Mouse (Mus musculus) kidney, postnatal 10 days (tissue): ENCODE results near the gene Col6a3.

Experiments
- DNase-seq: peaks from one replicate; pipeline ENCODE4 v3.0.0; 2021; ENCODE audit warnings: mixed read lengths

The Col6a3 gene

DNA sequence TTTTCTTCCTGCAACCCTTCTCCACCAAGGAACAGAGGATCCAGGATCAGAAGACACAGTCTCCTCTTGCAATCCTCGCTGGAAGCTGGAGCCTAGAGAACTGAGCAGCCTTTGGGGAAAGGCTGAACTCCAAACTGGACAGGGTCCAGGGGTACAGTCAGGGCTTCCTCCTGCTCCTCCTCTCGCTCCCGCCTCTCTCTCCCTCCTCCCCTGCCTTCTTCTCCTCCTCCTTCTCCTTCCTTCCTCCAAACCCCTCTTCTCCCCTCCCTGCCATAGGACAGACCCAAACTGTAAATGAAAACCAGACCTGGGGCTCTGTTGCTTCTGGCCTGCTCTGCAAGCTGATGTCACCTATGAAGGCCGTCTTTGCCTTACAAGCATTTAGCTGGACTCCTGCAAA lies at the start of gene Col6a3:
TSS of gene Col6a3 (minus strand) at position 136 of the 400 bp plus-strand sequence.
- DNase-seq = peak; percentile 81

DNA sequence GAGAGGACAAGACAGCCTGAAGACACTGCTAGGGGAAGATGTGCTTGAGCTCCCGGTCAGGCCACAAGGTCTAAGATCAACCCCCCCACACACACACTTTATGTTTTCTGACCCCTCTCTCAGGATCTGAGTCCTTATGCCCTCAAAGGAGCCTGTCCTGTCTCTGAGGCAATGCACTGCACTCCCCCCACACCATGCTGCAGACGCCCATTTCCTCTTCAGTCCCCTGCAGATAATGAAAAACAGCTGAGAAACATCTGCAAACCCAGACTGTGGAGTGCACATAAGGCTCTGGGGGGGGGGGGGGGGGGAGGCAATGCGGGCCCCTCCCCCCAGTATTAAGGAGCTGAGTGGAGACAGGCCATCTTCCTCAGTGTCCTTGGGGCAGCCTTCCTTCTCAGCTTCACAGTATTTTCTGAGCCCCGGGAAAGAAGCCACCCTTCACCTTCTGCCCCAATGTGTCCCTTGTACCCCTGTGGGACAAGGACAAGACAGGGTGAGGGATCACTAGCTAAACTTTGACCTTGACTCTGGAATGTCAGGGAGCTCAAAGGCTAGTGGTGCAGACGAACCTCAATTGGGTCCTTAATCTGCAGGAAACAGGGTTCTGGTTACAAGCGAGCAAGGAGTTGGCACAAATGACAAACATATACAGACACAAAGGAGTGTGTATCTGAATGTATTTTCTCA lies 42.1 kb upstream of the Col6a3 start:
- DNase-seq = peak; percentile 44

DNA sequence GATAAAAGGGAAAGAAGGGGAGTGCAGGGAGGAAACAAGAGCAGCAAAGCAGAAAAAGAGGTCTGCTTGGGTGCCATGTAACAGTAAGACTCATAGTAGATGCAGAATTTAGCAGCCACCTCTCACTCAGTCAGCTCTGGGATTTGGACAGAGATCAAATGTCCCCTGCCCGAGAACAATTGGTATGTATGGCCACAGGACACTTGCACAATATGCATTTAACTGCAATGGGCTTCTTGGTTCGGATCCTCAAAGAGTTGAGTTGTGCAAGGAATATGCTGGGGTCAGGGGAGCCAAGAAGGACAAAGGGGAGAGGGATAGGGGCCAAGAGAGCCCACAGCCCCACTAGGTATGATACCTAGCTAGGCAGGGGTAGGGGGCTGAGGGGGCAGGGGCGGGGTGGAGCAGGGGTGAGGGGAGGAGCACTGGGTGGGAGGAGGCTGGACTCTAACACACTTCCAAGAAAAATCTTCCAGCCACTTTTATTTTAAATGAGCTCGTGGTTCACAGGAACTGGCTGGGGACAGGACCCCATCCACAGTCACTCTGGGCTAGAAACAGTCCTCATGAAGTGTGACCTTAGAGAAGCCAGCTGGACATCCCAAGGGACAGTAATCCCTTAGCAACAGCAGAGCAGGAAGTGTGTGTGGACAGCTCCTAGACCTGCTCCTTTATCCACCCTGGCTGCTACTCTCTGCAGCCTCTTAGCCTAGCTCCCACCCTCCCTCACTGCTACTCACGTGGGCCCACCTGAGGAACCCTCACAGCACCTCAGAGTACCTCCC lies 32.9 kb upstream of the Col6a3 start:
- DNase-seq = no peak

DNA sequence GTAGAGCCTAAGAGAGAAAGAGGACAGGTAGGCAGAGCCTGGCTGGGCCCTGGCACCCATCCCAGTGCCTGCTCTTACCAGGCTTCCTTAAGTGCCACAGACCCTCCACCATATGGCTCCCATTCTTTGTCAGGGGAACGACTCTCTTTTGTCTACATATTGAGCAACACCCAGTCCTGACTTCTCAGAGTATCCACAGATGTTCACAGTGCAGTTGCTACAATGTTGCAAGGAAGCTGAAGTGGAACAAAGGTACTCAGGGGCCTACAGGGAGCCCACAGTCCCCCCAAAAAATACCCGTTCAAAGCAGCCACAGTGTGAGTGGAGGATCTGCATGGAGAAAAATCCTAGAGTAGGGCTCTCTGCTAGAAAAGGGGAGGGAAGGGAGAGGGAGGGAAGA lies 32.2 kb upstream of the Col6a3 start:
- no peak for DNase-seq

DNA sequence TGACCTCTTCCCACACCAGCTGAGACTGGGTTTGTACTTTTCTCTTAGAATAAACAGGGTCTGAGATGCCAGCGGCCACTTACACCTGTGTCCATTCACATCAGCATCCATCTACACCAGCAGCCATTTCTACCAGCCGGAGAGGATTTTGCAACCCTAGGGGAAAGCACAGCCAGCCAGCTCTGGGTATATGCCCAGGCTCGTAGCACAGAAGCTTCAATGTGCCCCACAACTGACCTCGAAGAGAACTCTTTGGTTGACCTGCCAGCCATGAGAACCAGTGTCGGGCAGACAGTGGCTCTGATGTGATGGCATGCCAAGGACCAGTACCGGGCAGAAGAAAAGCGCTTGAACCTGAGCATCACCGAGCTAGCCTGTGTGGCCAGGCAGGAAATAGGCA lies 31.6 kb upstream of the Col6a3 start:
- DNase-seq = no peak

DNA sequence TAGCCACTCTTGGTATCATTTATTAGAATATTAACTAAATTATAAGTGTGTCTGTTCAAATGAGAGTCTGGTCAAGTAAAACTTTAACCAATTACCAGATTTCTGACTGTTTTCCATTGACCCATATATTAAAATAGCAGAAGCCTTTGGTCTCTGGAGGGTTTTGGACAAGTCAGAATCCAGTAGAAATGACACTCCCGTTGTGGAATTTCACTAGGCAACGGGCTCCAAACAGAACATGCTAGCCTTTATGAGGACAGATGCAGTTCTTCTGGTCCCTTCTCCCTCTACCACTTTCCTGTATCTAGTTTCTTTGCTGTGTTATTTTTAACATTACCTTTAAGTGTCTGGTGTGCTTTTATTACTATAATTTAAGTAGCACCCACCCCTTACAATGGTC lies 26.8 kb upstream of the Col6a3 start:
- no peak for DNase-seq

DNA sequence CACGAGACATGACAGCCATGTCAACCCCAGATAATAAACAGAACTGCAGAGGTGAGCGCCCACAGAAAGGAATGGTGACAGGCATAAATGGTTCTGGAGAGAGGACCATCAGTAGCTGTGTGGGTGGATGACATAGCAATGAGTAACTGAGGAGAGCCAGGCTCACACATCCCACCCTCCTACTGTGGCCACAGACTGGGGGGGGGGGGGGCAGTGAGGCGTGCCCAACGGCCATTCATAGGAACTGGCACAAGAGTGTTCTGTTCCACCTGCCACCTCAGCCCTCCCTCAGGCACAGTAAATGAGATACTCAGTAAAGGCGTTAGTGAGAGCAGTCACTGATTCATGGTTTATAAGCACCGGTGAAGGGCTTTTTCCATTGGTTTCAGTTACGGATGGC lies 23.0 kb upstream of the Col6a3 start:
- DNase-seq = no peak

DNA sequence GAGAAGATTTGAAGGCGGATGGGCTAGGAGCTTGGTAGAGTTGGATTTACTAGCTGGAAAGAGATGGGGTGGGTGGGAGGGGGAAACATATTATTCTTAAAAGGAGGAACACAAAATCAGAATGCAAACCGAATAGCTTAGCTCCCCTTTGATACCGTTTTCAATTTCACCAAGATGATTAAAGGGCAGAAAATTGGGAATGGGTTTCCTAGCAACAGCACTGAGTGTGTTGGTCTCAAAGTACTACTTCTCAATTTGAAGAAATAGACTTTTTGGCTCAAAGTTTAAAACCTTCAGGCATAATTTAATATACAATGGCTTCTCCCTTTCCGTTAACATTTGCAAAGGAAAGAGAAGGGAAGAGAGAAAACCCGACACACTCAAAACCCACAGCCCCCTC lies 12.1 kb upstream of the Col6a3 start:
- DNase-seq = no peak

DNA sequence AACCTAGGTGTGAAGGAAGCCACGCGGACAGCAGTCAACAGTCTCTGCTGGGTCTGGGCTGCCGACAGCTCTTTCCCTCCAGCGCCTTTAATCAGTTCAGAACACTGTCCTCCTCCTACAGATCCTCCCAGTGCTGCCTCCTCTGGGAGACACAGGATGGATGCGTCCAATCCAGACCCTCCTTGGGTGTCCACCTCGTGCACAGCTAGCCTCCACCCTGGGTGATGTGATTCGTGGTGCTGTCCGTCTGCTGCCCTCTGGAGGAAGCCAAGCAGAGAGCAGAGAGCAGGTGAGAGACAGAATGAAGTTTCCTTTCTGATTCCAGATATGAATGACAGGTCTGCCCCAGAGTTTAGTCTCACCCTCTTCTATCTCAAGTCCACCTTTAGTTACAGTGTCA lies 6.1 kb upstream of the Col6a3 start:
- peak; percentile 44 for DNase-seq

DNA sequence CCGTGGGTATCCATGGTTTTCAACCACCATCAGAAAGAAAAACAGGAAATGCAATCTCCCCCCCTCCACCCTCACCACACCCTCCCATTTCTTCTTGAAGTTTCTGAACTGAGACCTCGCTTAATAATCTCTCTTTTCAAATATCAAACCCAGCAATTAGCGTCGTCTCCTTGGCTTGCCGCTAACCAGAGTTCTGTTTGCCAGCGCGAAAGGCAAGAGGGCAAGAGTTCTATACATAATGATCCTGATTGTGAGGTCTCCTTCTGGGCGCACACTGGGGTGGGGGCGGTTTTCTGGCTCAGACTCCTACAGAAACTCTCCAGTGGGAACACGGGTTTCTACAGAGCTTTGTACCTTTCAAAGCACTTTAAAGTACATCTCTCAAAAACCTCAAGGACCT lies 1.4 kb upstream of the Col6a3 start:
- DNase-seq = no peak

DNA sequence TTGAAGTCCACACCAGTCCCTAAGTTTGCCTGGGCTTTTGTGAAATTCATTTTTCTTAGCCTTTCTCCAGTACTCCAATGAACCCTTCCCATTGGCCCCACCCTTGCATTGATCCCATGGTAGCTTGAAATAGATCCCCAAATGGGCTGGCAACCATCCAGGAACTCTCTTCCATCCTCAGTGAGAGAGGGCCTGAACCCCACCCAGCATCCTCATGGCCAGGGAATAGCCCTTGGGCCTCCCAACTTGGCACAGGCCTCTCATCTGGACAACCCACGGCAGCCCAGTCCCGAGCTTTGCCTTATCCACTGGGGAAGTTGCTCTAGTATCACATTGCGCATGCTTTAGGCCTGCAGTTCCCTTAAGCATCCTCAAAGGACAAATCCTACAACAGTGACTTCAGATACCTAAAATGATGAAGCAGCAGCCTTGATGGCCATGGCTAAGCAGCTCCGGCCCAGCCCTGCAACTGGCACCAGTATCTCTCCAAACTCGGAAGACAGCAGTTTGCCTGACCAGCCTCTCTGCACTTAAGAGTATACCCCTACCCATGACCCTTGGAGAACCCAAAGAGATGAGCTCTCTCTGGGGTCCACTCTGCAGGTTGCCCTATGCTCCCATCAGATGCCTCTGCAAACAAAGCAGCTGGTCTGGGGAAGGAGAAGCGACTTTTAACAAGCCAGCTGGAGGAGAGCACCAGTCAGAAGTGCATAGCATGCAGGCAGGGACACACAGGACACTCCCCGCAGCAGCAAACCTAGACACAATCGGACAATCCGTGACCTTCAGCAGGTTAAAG lies 783 bp downstream of the Col6a3 start:
- peak; percentile 23 for DNase-seq

DNA sequence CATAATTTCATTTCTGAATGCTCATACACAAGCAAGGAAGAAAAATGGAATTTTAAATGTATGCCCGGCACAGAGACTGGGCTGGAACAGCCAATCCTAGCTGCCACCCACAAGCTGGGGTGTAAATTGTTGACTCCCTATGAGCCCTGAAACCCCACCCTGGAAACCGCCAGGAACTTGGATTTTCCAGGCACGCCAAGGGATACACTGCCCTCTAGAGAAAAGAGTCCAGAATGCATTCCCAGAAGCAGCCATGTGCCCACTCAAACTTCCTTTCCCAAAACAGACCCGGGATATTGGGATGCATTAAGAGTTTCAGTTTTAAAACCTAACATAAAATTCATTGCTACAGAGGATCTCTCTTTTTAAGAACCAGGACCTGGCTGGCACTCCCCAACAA lies 3.5 kb downstream of the Col6a3 start:
- DNase-seq = peak; percentile 62

DNA sequence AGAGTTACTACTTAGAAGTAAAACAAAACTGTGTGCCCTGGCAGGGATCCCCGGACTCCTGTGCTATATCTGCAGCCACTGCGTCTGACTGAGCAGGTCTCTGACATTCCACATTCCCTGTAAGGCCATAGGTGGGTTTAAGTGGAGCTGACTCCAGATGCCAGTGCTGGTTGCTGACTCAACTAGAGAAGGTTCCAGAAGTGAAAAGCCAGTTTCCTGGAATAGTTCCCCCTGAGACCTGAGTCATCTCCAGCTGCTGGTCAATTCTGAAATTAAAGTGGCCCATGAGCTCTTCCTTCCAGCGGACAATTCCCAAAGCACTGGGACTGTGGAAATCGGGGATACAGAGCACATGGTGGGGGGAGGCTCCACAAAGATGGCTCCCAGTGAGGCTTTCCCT lies 5.1 kb downstream of the Col6a3 start:
- DNase-seq = no peak

DNA sequence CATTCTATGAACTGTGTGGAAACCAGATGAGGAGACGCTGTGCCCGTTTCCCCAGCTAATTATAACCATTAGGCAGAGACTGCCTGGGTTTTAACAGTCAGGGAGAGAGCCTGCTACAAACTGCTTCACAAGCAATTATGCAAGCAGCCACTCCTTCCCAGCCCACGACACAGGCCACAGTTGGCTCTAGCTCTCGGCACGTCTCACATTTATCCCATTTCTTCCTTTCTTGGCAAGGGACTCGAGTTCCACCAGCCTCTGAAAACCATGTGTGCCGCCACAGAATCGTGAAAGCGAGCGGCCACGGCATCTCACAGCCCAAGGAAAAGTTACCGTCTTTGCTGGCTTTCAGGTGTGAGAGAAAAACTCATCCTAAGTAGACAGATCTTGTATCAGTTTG lies 5.5 kb downstream of the Col6a3 start:
- DNase-seq = peak; percentile 37

DNA sequence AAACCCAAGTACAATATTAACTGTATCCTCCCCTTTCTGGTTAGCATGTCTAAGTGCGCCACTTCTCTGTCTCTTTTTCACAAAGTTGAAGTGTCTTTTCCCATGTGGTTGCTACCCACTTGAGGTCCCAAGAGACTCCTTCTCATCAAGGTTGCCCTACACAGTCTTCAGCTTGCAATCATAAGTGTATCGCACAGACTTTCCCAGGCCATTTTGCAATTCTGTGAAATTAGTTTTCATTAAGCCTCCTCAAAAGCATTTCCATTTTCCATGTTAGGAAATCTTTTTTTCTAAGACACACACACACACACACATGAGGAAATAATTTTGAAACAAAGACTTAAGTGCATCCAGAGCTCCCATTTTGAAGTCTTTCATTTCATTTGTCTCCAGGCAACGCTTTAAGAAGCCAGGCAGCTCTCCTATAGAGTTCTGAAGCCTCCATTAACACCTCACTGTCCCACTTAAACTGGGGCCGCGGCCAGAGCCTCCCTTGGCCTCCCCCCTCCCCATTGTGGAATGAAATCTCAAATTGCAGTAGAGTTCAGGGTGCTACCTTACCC lies 7.5 kb downstream of the Col6a3 start:
- no peak for DNase-seq

DNA sequence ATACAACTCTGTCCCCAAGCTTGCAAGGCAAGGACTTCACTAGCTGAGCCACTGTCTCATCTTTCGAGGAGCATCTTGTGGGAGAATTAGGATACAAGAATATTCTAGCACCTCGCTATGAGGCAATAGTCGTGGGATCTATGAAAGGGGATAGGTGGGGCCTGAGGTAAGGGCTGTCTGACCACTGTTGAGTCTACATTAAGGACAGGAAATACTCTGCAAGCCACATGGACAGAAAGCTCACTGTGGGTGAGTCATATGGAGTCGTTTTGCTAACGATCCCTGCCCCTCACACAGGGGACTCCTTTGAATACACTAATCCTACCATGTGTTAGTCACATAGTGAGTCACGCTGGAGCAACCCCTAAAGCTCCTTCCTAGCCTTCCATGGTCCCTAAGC lies 9.1 kb downstream of the Col6a3 start:
- DNase-seq = no peak

DNA sequence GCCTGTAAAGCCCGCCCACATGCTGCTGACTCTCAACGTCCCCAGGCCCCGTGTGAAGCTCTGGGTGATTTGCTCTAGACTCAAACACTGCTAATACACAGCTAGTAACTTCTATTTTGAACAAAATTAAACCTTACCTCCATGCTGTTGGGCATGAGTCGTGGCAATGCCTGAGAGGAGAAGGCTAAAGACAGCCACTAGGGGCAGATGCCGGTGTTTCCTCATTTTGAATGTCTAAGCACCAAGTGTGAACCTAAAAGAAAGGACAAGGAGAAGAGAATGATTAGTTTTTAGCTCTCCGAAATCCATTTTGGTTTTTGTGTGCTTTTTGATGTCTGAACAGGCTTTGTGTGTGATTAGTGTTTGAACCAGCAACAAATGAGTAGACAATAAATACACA lies 13.8 kb downstream of the Col6a3 start:
- no peak for DNase-seq

DNA sequence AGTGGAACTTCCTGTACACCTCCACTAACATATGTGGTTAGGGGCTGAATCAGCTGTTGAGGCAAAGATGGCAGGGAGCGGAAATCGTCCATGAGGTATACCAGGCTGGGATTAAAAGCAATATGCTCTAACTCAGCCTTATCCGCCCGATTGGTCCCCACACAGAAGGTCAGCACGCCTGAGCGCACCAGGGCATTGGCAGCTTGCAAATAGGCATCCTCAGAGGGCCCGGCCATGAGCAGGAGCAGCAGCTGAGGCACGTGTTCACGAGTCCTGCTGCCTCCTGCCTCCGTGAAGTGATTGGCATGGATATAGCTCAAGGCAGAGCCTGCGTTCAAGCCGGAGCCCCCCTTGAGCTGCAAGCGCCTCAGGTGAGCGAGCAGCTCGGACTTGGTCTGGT lies 30.5 kb downstream of the Col6a3 start:
- no peak for DNase-seq

DNA sequence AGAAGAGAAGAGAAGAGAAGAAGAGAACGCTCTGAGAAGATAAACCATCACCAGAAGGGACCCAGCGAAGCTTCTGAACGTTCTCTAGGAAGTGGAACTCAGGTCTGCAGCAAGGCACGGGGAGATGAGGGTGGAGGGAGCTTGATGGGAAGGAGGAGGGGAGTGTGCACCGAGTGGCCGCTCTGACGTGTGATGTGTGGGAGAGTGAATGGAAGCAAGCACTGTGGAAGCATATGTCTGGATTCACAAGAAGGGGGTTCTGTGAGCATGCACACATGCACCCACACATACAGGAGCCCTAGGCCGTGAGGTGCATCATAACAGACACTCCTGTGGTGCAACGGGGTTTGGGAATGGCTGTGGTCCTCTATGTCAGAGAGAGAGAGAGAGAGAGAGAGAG lies 34.8 kb downstream of the Col6a3 start:
- no peak for DNase-seq

DNA sequence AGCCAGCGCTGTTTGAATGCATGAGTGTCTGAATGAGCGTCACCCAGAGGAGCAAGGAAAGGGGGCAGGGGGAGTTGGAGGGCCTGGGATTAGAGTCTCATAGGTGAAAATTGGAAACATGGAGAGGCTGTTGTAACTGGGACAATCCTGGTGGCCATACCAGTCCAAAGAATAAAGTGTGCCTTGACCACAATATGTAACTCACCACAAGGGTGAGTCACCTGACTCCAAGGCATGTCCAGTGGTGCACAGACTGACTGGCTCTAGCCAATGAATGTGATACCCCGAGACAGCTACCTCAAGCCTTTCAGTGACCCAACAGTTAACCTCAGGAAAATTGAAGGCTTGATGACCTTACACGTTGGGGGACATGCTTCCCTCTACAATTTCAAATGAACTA lies 40.7 kb downstream of the Col6a3 start:
- DNase-seq = no peak

DNA sequence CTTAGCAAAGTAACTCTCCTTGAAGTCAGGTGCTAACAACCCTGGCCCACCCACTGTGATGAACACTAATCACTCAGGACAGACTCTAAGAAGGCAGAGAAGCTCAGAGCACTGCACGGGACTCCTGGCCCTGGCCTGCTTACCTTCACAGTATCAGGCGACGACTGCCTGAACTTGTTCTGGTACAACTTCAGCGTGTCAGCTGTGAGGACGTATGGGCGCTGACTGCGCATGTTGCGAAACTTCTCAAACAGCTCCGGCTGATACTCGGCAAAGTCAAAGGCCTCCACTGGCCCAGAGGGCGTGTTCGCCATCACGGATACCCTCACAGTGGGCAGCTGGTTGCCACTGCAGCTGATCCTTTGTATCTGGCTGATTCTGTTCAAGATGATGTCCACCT lies 42.7 kb downstream of the Col6a3 start:
- DNase-seq = no peak

DNA sequence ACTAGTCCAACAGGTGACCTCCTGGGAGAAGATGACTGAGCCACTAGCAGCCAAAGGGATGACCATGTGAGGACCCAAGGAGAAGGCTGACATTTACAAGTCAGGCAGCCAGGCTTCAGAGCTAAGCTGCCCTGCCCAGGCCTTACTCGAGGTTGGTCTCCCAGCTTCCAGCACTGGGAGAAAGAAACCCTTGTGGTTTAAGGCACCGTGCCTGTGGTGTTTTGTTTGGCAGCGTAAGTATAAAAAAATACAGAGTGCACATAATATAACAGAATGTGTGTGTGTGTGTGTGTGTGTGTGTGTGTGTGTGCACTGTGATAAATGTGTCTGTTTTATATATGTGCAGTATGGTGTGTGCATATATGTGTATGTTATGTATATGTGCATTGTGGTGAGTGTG lies 43.3 kb downstream of the Col6a3 start:
- DNase-seq = no peak

DNA sequence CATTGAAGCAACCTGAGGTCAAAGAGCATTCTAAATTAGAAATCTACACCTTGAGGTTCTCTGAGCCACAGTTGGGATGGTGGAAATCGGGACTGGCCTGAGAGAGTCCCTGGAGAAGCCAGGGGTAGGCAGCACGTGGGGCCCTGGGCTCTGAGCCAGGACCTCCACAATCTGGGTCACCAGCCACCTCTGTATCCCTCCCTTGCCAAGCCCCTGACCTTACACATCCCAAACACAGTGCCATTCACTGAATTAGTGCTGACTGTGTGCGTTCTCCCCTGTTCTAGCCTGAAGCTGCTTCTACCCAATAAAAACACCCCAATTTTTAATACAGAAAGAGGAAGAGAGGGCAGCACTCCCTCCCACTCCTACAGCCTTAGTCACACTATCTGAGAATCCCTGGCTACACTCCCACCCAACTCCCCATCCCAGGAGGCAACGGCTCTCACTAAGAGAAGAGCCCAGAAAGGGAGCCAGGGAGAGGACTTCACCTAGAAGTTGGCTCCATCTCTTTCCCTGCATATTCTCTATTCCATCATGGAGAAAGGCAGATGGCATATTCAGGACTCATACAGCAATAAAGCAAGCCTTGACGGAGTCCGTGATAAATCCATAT lies 46.4 kb downstream of the Col6a3 start:
- DNase-seq = peak; percentile 27
